Mouse (Mus musculus) erythroblast, embryonic 14.5 days (primary cell): ENCODE data around the gene Clec2g.
"Not testable (repeated sequence)": the region's sequence is repeated elsewhere in the genome, so short reads cannot be mapped to it uniquely, and the experiment has no call there.

Source experiments
- GATA1 ChIP-seq: IDR thresholded peaks from 2 replicates; pipeline ENCODE4 v1.6.1; 2012; ENCODE audit warnings: low read length, inconsistent platforms, mixed read lengths
- TAL1 ChIP-seq: IDR thresholded peaks from 3 replicates; pipeline ENCODE4 v1.6.1; 2012; ENCODE audit warnings: low read length, inconsistent platforms, mixed read lengths

DNA sequence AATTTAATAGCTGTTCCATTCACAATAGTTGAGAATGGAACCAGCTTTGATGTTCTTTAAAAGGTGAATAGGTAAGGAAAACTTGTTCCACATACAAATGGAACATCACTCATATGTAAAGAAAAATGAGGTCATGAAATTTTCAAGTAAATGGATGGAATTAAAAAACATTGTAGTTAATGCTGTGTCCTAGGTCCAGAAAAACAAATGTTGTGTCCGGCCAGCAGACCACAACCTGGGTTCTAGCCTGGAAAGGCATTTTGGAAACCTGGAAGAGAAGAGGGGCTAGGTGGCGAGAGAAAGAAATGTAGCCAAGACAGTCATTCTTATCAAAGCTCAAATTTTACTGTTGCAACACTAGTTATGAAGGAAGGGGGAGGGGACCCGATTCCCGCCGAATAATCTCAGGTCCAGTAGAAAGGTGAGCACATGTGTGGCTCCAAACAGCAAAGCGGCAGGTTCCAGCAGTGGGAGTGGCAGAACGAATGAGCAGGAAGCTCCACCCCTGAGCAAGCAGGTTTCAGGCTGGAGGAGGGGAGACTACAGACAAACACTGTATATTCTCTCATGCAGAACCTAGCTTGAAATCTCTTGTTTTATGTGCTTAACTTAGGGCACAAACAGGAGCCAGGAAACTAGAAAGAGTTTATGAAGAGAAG is 75.8 kb downstream of the Clec2g start:
- TF ChIP-seq GATA1, TAL1: not testable (repeated sequence)
